Mouse (Mus musculus): ENCODE data around the gene Tmem107. TPM values are rescaled to one million over a fixed set of nuclear protein-coding genes. Genes with fewer than 3 reads are reported as not detected.
A peak's percentile ranks its signal among the peaks of the same experiment; 100 is the strongest.

Gene Tmem107
- polyA plus RNA-seq, 1 experiment from 2014 or later: 37.7 TPM

DNA sequence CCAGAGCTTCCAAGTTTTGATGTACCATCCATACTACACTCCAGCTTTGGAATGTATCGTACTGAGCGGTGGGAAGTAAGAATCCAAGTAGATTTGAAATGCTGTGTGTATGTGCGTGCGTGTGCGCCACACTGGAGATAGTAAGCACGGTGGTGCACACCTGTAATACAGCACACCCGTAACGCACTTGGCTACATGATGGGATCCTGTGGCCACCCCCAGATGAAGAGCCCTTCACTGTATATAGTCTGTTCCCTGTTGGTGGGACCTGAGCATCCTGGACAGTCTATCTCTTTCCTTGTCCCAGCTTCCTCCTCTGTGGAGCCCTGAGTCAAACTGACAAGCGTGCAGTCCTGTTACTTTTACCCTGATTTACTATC is 24.2 kb upstream of the Tmem107 start:
- no peak overlapping the region for H3K9ac ChIP-seq
- H3K9me3 ChIP-seq: no peaks in the 10 kb centered on the region
- H3K27me3 ChIP-seq (replicated peaks): no peaks in the 10 kb centered on the region
- peaks cover 13% of the 10 kb centered on the region for H3K4me1 ChIP-seq
- peak overlapping the region; percentile 56 for H3K4me3 ChIP-seq
- no peak for ATAC-seq (replicated peaks)
- WGBS: 17% methylated on average over 9 of the region's 9 CpGs
- no peaks in the 10 kb centered on the region for H3K36me3 ChIP-seq (replicated peaks)
- H3K4me2 ChIP-seq: peak overlapping the region; percentile 98
- no peak overlapping the region for H3K27ac ChIP-seq

DNA sequence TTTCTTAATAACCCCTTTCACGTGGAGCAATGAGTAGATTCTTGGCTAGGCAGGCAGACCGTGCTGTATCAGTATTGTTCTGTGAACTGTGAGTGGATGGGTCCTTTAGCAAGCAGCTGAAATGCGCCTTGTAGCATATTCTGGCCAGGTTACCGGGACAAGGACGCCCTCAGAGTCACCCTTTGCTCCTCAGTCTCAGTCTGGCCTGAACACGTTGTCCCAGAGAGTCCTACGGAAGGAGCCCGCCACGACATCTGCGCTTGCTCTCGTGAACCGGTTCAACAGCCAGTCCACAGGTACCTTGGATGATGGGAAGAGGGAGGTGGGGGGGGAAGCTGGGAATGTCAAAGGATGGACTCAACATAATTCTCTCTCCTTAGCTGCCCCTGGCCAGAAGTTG is 23.0 kb upstream of the Tmem107 start:
- Histone ChIP-seq H3K4me3 (no peak overlapping the region), H3K27ac (no peak overlapping the region), H3K9me3 (no peaks in the 10 kb centered on the region), H3K4me2 (no peak overlapping the region), H3K36me3 (replicated peaks) (no peaks in the 10 kb centered on the region), H3K4me1 (peaks cover 13% of the 10 kb centered on the region), H3K9ac (no peak overlapping the region), H3K27me3 (replicated peaks) (no peaks in the 10 kb centered on the region)
- 90% methylated on average over 12 of the region's 12 CpGs for WGBS
- ATAC-seq (replicated peaks): no peak

DNA sequence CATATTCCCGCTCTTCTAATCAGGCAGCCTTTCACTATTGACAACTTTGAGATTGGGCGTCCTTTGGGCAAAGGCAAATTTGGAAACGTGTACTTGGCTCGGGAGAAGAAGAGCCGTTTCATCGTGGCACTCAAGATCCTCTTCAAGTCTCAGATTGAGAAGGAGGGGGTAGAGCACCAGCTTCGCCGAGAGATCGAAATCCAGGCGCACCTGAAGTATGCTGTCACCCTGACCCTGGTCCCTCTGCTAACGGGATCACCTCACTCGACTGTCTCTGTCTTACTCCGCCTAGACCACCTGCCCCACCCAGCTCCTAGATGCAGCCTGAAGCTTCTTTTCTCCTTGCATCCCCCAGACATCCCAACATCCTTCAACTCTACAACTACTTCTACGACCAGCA is 22.5 kb upstream of the Tmem107 start:
- H3K36me3 ChIP-seq (replicated peaks): no peaks in the 10 kb centered on the region
- no peak overlapping the region for H3K4me2 ChIP-seq
- H3K9ac ChIP-seq: no peak overlapping the region
- peaks cover 13% of the 10 kb centered on the region for H3K4me1 ChIP-seq
- no peaks in the 10 kb centered on the region for H3K27me3 ChIP-seq (replicated peaks)
- no peak for ATAC-seq (replicated peaks)
- H3K27ac ChIP-seq: no peak overlapping the region
- H3K9me3 ChIP-seq: no peaks in the 10 kb centered on the region
- 94% methylated on average over 14 of the region's 14 CpGs for WGBS
- H3K4me3 ChIP-seq: no peak overlapping the region

DNA sequence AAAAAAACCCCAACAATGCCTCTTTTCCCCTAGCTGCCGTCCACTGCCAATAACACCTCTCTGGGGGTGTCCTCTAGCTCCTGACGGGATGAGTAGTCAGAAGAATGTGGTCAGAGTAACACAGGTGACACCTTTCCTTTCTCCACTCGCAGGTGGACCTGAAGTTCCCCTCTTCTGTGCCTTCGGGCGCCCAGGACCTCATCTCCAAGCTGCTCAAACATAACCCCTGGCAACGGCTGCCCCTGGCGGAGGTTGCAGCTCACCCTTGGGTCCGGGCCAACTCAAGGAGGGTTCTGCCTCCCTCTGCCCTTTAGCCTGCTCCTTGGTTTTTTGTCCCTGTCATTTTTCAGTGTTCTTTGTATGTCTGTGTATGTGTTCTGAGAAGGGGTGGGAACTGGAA is 19.9 kb upstream of the Tmem107 start:
- Histone ChIP-seq H3K36me3 (replicated peaks) (no peaks in the 10 kb centered on the region), H3K4me1 (peaks cover 12% of the 10 kb centered on the region), H3K27ac (no peak overlapping the region), H3K27me3 (replicated peaks) (no peaks in the 10 kb centered on the region), H3K9me3 (no peaks in the 10 kb centered on the region), H3K9ac (no peak overlapping the region), H3K4me2 (no peak overlapping the region), H3K4me3 (no peak overlapping the region)
- ATAC-seq (replicated peaks): no peak
- 87% methylated on average over 8 of the region's 8 CpGs for WGBS

DNA sequence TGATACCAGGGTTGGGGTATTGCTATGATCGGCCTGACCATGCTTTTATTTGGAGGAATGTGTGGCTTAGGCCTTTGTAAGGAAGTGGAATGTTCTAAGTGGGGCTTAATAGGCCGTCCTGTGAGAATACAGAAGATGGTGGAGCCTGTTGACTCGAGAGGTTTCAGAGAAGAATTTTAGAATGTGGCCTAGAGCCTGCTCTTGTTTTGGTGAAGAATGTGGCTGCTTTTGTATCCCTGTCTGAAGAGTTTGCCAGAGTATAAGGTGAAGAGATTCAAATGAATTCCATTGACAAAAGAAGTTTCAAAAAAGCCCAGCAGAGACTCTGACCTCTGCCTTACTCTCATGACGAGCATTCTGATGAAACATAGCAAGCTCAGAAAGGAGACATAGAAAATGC is 18.8 kb upstream of the Tmem107 start:
- Histone ChIP-seq H3K9me3 (no peaks in the 10 kb centered on the region), H3K9ac (no peak overlapping the region), H3K36me3 (replicated peaks) (no peaks in the 10 kb centered on the region), H3K27ac (no peak overlapping the region), H3K4me2 (no peak overlapping the region), H3K4me3 (no peak overlapping the region), H3K4me1 (peaks cover 1% of the 10 kb centered on the region; the same call in 1 of the 2 replicates), H3K27me3 (replicated peaks) (no peaks in the 10 kb centered on the region)
- ATAC-seq (replicated peaks): no peak
- WGBS: 46% methylated on average over 4 of the region's 4 CpGs

DNA sequence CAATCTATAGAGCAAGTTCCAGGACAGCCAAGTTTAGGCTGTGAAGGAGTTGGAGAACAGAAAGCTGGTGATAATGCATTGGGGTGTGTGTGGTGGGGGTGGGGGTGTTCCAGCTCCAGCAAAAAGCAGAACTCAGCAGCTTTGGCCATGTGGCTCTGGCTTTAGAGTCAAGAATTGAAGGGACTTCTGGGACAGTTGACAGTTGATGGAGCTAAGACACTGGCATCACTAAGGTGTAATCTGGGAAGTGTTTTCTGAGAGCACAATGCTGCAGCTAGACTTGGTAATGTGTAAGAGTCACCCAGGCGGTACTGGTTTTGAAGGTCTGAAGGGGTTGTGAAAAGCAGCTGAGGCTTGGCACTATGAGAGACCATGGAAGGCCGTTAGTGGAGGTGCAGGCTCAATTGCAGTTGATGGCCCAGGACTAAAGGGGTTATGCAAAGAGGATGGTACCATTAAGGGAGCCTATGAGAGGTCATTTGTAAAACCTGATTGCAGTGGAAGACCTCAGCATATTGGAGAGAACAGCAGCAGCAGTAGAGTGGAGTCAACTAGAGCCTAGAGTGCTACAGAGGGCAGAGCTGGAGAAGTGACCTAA is 17.7 kb upstream of the Tmem107 start:
- 96% methylated on average over 2 of the region's 2 CpGs for WGBS

DNA sequence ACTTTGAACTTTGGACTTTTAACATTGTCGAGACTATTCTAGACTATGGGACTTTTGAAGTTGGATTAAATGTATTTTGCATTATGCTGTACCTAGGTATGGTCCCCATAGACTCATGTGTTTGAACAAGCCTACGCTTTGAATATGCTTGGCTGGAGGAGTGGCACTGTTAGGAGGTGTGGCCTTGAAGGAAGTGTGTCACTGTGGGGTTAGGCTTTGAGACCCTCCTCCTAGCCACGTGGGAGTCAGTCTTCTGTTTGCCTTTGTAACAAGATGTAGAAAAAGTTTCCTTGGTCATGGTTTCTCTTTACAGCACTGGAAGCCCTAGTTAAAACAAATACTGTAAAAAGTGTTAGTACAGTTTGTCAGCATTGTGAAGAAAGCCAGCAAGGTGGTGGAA is 16.8 kb upstream of the Tmem107 start:
- peaks cover 11% of the 10 kb centered on the region for H3K4me1 ChIP-seq
- no peaks in the 10 kb centered on the region for H3K27me3 ChIP-seq (replicated peaks)
- no peak for ATAC-seq (replicated peaks)
- H3K36me3 ChIP-seq (replicated peaks): no peaks in the 10 kb centered on the region
- H3K9me3 ChIP-seq: no peaks in the 10 kb centered on the region
- 76% methylated on average over 3 of the region's 3 CpGs for whole genome bisulfite sequencing
- no peak overlapping the region for H3K9ac ChIP-seq
- no peak overlapping the region for H3K4me3 ChIP-seq
- H3K4me2 ChIP-seq: no peak overlapping the region
- H3K27ac ChIP-seq: no peak overlapping the region

More for the DNA sequence above, 17.7 kb upstream of the Tmem107 start:
- no peak overlapping the region for H3K4me2 ChIP-seq
- no peaks in the 10 kb centered on the region for H3K9me3 ChIP-seq
- H3K4me1 ChIP-seq: peaks cover 2% of the 10 kb centered on the region; the same call in 1 of the 2 replicates
- H3K27me3 ChIP-seq (replicated peaks): no peaks in the 10 kb centered on the region
- ATAC-seq (replicated peaks): no peak
- H3K9ac ChIP-seq: no peak overlapping the region
- H3K4me3 ChIP-seq: no peak overlapping the region
- no peak overlapping the region for H3K27ac ChIP-seq
- no peaks in the 10 kb centered on the region for H3K36me3 ChIP-seq (replicated peaks)

DNA sequence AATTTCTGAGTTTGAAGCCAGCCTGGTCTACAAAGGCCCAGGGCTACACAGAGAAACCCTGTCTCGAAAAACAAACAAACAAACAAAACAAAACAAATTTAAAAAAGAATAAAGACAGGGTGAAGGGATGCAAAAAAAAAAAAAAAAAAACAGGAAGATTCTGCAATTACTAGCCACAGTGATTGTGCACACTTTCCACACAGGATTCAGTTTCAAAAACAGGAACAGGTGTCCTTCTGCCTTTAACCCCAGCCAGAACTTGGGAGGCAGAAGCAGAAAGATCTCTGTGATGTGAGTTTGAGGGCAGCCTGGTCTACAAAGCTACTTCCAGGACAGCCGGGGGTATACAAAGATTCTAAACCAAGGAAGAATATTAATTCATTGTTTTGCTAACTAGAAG is 12.3 kb upstream of the Tmem107 start:
- H3K9ac ChIP-seq: peak overlapping the region; percentile 62
- no peak for ATAC-seq (replicated peaks)
- no peaks in the 10 kb centered on the region for H3K36me3 ChIP-seq (replicated peaks)
- peaks cover 30% of the 10 kb centered on the region for H3K4me1 ChIP-seq
- no peaks in the 10 kb centered on the region for H3K9me3 ChIP-seq
- H3K4me3 ChIP-seq: peak overlapping the region; percentile 84
- WGBS: 76% methylated on average over 2 of the region's 2 CpGs
- H3K27ac ChIP-seq: peak overlapping the region; percentile 95
- H3K4me2 ChIP-seq: peak overlapping the region; percentile 92
- H3K27me3 ChIP-seq (replicated peaks): no peaks in the 10 kb centered on the region

DNA sequence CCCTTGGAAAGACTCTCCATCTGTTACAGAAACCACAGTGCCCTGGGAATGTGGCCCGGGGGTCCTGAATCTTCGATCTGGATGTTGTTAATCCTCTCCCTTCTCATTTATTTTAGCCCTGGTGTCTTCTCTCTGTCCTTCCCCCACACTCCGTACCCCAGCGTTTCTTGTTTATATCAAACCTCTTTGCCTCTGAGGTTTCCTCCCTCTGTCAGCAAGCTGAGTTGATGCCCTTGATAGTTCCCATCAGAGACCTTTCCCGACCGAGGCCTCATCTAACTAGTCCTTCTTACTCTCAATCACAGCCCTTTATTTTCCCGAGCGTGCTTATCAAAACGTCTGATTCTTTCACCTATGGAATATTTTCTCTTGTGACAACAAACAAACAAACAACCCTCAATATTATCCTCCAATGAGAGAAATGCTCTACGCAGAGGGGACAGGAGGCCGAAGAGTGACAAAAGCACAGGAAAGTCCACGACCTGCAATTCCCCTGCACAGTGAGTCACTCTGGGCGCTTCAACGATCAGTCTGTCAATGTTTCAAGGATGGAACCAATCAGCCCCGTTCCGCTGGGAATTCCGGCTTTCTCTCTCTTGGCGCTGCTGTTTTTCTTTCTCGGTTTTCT is 11.8 kb upstream of the Tmem107 start:
- Histone ChIP-seq H3K9me3 (no peaks in the 10 kb centered on the region), H3K9ac (peak overlapping the region; percentile 62), H3K4me3 (peak overlapping the region; percentile 84), H3K27ac (peak overlapping the region; percentile 95), H3K4me1 (peaks cover 31% of the 10 kb centered on the region), H3K27me3 (replicated peaks) (no peaks in the 10 kb centered on the region), H3K4me2 (peak overlapping the region; percentile 92), H3K36me3 (replicated peaks) (no peaks in the 10 kb centered on the region)
- ATAC-seq (replicated peaks): peak; percentile 9
- under 1% methylated on average over 19 of the region's 19 CpGs for WGBS

DNA sequence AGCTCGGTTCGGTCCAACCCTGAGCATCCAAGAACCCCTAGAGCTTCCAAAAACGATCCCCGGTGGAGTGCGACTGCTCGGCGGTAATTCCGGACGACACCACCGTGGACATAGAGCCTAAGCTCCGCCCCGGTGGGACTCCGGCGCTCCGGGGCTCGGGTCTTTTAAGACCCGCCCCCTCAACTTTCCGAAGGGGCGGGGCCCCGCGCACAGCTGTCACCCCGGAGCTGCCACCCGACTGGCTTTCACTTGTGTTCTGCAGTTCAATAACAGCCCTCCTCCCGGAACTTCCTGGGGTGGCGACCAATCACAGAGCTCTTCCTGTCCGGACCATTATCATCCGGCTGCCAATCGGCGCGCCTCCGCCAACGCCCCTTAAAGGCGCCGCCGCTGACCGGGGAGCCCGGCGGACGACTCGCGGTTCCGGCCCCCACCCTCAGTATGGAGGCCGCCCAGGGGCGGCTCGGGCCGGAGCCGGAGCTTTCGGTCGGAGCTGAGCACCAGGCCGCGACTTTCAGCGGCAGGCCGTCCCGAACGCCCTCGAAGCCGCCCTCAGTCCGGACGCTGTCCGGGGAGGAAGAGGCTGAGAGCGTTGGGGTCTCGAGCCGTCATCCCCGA is 11.1 kb upstream of the Tmem107 start, which contains the start of gene Borcs6:
Gene Borcs6 (plus strand): TSS at position 361 of the 618 bp plus-strand sequence.
- Histone ChIP-seq H3K4me2 (peak within 1 kb of the TSS; percentile 92), H3K27ac (peak within 1 kb of the TSS; percentile 95), H3K4me1 (peaks cover 37% of the 10 kb centered on the region), H3K4me3 (peak within 1 kb of the TSS; percentile 84), H3K27me3 (replicated peaks) (no peaks in the 10 kb centered on the region), H3K9me3 (no peaks in the 10 kb centered on the region), H3K36me3 (replicated peaks) (no peaks in the 10 kb centered on the region), H3K9ac (peak within 1 kb of the TSS; percentile 89)
- ATAC-seq (replicated peaks): peak; percentile 93
- under 1% methylated on average over 62 of the region's 64 CpGs for WGBS

DNA sequence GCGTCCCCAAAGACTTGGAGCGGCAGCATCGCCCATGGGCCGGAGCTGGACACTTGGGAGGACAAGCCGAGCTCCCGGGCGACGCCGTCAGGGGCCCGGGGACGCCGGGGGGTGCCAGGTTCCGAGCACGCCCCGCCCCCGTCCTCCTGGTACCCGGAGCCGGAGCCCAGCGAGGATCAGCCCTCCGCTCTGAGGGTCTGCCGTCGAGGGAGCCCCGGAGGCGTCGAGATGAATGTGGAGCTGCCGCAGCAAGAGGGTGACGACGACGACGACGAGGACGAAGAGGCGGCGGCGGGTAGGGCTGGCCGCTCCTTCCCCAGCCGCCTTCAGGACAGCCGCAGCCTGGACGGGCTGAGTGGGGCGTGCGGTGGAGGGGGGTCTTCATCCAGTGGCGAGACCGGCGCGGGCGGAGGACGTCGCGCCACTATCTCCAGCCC is 10.6 kb upstream of the Tmem107 start:
- Histone ChIP-seq H3K36me3 (replicated peaks) (no peaks in the 10 kb centered on the region), H3K9ac (peak overlapping the region; percentile 89), H3K27me3 (replicated peaks) (no peaks in the 10 kb centered on the region), H3K4me1 (peaks cover 40% of the 10 kb centered on the region), H3K4me2 (peak overlapping the region; percentile 92), H3K4me3 (peak overlapping the region; percentile 84), H3K27ac (peak overlapping the region; percentile 95), H3K9me3 (no peaks in the 10 kb centered on the region)
- peak; percentile 44 for ATAC-seq (replicated peaks)
- WGBS: under 1% methylated on average over 48 of the region's 49 CpGs

DNA sequence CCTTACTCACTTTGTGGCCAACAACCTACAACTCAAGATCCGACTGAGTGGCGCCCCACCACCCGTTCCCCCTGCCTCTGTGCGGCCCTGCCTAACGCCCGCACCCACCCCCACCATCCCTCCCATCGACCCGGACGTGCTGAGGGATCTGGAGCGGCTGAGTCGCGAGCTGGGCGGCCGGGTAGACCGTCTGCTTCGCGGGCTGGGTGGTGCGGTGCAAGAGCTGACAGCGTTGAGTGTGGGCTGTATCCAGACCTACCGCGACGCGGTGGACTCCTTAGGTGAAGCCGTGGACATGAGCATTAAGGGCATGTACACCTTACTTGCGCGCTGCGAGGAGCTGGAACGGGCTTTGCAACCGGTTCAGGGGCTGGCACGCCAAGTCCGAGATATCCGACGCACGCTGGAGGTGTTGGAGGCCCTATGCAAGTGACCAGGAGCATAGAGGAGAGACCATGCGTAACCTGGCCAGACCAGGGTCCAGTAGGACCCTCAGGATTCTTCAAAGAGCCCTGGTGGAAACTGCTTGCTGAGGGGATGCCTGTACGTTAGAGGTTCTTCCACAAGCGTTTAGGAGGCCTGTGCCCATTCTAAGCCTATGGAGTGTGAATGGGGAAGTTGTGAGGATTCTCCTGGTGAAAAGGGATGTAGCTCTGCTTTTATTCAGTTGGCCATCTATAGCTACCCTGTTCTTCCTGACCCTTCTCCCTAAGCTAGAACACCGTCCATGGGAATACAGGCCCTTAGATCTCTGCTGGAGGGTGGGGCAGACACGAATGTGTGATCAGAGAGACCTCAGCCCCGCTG is 10.0 kb upstream of the Tmem107 start:
- no peaks in the 10 kb centered on the region for H3K36me3 ChIP-seq (replicated peaks)
- peak overlapping the region; percentile 95 for H3K27ac ChIP-seq
- 1% methylated on average over 40 of the region's 40 CpGs for WGBS
- no peaks in the 10 kb centered on the region for H3K27me3 ChIP-seq (replicated peaks)
- peaks cover 43% of the 10 kb centered on the region for H3K4me1 ChIP-seq
- H3K9me3 ChIP-seq: no peaks in the 10 kb centered on the region
- peak overlapping the region; percentile 89 for H3K9ac ChIP-seq
- peak overlapping the region; percentile 92 for H3K4me2 ChIP-seq
- ATAC-seq (replicated peaks): no peak
- H3K4me3 ChIP-seq: peak overlapping the region; percentile 84
